Mouse (Mus musculus): ENCODE measurements around the gene Unc119b.
"Not testable (repeated sequence)": the region's sequence is repeated elsewhere in the genome, so short reads cannot be mapped to it uniquely, and the experiment has no call there.

The Unc119b gene

DNA sequence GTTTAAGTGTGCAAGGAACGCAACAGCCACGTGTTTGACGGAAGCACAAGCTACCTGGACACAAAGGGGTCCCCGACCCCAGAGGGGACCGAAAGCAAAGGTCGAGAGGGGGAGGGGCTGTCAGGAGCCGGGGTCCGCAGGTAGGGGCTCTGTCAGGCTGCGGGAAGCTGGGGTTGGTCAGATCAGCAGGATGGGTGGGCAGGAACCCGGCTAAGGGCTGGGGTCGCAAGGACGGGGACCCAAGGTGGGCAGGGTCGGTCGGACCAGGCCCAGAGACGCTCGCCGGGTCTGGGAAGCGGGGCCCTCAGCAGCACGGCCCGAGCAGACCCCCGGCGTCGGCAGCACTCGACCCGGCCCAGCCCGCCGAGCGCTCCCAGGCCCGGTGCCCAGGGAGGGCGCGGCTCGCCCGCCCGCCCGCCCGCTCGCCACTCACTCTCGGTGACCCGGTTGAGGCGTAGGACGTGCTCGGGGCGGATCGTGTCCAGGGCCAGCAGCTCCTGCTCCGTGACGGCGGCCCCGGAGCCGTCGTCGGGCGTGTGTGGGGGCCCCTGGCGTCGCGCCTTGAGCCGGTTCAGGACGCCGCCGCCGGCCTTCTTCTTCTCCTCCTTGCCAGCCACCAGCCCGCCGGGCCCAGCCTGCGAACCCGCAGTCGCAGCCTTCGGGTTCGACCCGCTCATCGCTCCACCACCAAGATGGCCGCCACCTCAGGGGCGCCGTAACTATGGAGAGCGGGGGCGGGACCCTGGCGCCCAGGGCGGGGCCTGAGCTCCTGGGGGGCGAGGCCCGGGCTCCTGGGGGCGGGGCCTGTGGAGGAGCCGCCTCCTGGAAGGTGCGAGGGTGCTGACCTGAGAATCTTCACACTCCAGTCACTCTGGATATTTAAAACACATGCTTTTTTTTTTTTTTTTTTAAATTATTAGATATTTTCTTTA, at the start of gene Unc119b:
Gene Unc119b (minus strand): TSS at position 742 of the 932 bp plus-strand sequence.
- DNase-seq (ENCODE audit: low spot score), result peak; percentile 87

GRCm38 (mm10) chr5:115183482-115183881, 48.7 kb upstream of the Unc119b start:
- no peak for DNase-seq (ENCODE audit: low spot score)

GRCm38 (mm10) chr5:115182925-115183324, 48.1 kb upstream of the Unc119b start:
- DNase-seq (ENCODE audit: low spot score), result no peak

- DNase-seq (ENCODE audit: low spot score), result no peak
Observed at GRCm38 (mm10) chr5:115181248-115181940, 46.6 kb upstream of the Unc119b start.

- no peak for DNase-seq (ENCODE audit: low spot score)
Observed at GRCm38 (mm10) chr5:115179596-115179995, 44.8 kb upstream of the Unc119b start.

- no peak for DNase-seq (ENCODE audit: low spot score)
Observed at GRCm38 (mm10) chr5:115177866-115178265, 43.1 kb upstream of the Unc119b start.

GRCm38 (mm10) chr5:115174554-115174953, 39.8 kb upstream of the Unc119b start:
- DNase-seq (ENCODE audit: low spot score), result no peak

GRCm38 (mm10) chr5:115170150-115170549, 35.4 kb upstream of the Unc119b start:
- no peak for DNase-seq (ENCODE audit: low spot score)

DNA sequence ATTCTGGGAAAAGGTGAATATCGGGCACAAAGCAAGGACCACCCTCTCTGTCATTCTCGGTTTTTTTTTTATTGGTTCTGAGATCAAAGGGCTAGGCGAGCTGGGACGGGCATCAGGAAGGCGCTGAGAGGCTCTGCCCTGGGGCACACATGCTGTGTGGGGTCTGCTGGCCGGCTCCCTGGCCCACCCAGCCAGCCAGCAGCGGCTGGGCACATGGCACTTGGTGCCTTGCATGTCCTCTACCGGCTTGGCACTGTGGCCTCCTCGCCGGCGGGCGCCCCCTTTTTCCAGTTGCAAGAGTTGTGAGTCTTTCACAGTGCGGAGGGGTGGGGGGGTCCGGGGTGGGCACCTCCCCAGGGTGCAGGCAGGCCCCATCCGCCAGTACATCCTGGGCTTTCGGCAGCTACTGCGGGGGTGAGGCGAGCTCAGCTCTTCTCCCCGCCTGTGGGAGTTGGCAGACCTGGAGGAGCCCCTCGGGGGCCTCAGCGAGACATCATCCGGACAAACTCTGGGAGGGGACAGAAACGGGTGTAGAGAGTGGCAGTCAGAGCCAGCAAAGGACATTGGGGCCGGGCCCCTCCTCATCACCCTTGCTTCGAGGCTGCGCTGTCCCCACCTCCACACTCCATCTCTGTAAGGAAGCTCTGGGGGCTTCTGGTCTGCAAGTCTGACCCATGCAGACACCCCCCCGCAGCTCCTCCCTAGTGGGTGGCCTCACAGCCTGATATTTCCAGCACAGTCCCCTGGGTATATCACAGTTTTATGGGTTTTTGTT, 34.1 kb upstream of the Unc119b start:
- DNase-seq (ENCODE audit: low spot score), result no peak

- no peak for DNase-seq (ENCODE audit: low spot score)
Observed at GRCm38 (mm10) chr5:115167396-115167795, 32.6 kb upstream of the Unc119b start.

- no peak for DNase-seq (ENCODE audit: low spot score)
Observed at GRCm38 (mm10) chr5:115166815-115167194, 32.0 kb upstream of the Unc119b start.

GRCm38 (mm10) chr5:115165895-115166814, 31.4 kb upstream of the Unc119b start:
- no peak for DNase-seq (ENCODE audit: low spot score)

- DNase-seq (ENCODE audit: low spot score), result no peak
Observed at GRCm38 (mm10) chr5:115165351-115165750, 30.6 kb upstream of the Unc119b start.

DNA sequence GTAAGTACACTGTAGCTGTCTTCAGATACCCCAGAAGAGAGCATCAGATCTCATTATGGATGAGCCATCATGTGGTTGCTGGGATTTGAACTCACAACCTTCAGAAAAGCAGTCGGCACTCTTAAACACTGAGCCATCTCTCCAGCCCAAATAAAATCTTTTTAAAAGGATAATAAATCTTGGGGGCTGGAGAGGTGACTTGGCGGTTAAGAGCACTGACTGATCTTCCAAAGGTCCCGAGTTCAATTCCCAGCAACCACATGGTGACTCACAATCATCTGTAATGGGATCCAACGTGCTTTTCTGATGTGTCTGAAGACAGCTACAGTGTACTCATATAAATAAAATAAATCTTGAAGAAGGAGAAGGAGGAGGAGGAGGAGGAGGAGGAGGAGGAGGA, 29.7 kb upstream of the Unc119b start:
- DNase-seq (ENCODE audit: low spot score), result not testable (repeated sequence)

DNA sequence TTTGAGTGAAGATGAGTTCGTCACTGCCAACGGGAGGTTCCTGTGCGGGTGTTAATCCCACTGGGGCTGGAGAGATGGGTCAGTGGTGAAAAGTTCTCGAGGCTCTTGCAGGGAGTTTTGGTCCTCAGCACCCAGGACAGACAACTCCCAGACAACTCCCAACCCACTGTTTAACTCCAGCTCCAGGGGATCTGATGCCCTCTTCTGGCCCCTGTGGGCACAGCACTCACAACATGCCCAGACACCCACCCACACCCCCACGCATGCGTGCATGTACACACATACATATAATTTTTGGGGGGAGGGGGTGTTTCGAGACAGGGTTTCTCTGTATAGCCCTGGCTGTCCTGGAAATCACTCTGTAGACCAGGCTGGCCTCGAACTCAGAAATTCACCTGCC, 28.8 kb upstream of the Unc119b start:
- DNase-seq (ENCODE audit: low spot score), result peak; percentile 65

DNA sequence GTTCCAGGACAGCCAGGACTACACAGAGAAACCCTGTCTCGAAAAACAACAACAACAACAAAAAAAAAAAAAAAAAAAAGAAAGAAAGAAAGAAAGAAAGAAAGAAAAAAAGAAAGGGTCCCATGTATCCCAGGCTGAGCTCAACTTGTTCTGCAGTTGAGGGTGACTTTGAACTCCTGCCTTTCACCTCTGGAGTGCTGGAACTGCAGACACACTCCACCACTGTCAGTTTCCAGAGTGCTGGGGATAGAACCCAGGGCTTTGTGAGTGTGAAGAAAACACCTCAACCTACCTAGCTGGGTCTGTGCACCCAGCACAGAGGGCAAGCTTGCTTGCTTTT, 27.1 kb upstream of the Unc119b start:
- not testable (repeated sequence) for DNase-seq (ENCODE audit: low spot score)

GRCm38 (mm10) chr5:115161064-115161939, 26.5 kb upstream of the Unc119b start:
- DNase-seq (ENCODE audit: low spot score), result no peak

DNA sequence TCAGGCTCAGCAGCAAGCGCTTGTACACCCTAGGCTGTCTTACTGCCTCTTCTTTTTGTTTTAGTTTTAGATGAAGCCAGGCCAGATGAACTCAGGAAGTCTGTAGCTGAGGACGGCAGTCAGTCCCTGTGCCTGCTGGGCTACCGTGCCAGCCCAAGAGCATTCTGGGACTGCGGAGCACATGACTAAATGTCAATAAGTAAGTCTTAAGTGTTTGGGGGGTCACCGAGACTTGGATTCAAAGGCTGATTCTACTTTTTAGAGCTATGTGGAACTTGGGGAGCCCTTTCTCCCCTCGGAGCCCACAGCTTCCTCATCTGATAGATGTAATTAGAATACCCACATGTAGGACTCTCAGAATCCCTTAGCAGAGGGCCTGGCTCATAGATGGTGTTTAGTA, 25.9 kb upstream of the Unc119b start:
- no peak for DNase-seq (ENCODE audit: low spot score)

- DNase-seq (ENCODE audit: low spot score), result no peak
Observed at GRCm38 (mm10) chr5:115159165-115159564, 24.4 kb upstream of the Unc119b start.

Measured in layer of hippocampus, adult 11-12 months (tissue).